Mouse (Mus musculus): ENCODE results near the gene Snx10. TPM values are rescaled to one million over a fixed set of nuclear protein-coding genes. Genes with fewer than 3 reads are reported as not detected.
"Not testable (repeated sequence)": the region's sequence is repeated elsewhere in the genome, so short reads cannot be mapped to it uniquely, and the experiment has no call there.

Snx10 gene
- total RNA-seq (2021): 10 to 100 TPM; 33.4 to 36.4 TPM
- long read RNA-seq, experiment 1, transcript Snx10-207 (7 exons, 2,464 nt): major isoform, 20 of 37 reads
- long read RNA-seq, experiment 1, transcript Snx10-201 (7 exons, 2,480 nt): minor isoform, 9 of 37 reads
- long read RNA-seq, experiment 1, partial matches to known transcripts: 1 of 37 reads
- long read RNA-seq, experiment 1, other reads (novel, unspliced or antisense): 5 of 37 reads
- long read RNA-seq, experiment 2, transcript Snx10-207 (7 exons, 2,464 nt): major isoform, 9 of 14 reads
- long read RNA-seq, experiment 2, partial matches to known transcripts: 0 of 14 reads
- long read RNA-seq, experiment 2, other reads (novel, unspliced or antisense): 2 of 14 reads

DNA sequence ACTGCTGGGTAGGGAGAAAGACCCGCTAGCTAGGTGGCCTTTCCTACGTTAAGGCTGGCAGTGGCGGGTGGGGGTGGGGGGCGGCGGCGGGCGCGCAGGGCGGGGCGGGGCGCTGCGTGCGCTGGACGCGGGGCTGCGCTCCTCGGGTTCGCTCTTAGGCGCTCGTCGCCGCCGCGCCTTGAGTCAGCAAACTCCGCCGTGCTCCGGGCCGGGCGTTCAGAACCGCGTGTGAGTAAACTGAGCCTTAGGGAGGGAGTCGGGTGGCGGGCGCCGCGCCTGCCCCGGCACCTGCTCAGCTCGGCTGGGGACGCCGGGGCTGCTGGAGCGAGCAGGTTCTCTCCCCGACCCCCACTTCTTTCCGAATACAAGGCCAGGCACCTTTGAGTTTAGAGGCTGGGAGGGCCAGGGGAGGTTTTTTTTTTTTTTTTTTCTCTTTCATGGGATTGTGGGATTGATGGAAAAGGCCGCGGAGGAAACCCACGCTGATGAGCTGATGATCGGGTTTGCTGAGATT lies at the start of gene Snx10:
TSS of gene Snx10 (plus strand) at position 95 of the 514 bp plus-strand sequence.
- DNase-seq: peak; percentile 68 to 75

- DNase-seq: no peak
These were observed 44.5 kb upstream of the Snx10 start for GRCm38 (mm10) chr6:51479136-51479731.

- DNase-seq: no peak
These were observed 42.2 kb upstream of the Snx10 start for GRCm38 (mm10) chr6:51481548-51481947.

DNA sequence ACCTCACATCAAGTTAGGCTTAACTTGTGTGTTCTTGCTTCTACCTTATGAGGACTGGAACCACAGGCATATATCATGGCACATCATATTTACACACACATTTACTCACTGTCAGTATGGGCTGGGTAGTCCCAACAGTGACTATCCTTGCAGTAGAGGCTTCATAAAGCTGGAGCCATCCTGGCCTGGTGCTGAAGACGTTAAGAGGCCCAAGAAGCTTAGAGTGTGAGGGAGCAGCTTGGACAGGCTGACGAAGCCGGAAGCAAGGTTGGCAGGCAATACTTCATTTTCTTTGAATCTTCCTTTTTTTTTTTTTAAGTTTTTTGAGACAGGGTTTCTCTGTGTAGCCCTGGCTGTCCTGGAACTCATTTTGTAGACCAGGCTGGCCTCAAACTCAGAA lies 39.8 kb upstream of the Snx10 start:
- DNase-seq: no peak

- DNase-seq: not testable (repeated sequence)
These were observed 39.1 kb upstream of the Snx10 start for GRCm38 (mm10) chr6:51484556-51484955.

DNA sequence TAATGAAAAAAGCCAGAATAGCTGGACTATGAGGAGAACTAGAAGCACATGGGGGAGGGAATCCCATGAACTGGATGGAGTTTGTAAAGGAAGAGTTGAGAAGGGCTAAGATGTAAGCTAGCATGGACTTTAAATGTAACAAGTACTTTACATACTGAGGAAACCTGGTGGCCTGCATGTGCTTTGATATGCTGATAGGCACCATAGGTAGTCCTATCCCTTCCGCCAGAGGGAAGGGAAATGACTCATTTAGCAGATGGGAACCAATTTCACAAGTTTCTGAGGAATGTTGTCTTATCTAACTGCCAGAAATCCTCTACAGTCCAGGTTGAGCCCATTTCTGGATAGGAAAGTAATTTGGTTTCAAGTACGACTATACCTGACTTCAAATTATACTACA lies 38.1 kb upstream of the Snx10 start:
- no peak for DNase-seq

DNA sequence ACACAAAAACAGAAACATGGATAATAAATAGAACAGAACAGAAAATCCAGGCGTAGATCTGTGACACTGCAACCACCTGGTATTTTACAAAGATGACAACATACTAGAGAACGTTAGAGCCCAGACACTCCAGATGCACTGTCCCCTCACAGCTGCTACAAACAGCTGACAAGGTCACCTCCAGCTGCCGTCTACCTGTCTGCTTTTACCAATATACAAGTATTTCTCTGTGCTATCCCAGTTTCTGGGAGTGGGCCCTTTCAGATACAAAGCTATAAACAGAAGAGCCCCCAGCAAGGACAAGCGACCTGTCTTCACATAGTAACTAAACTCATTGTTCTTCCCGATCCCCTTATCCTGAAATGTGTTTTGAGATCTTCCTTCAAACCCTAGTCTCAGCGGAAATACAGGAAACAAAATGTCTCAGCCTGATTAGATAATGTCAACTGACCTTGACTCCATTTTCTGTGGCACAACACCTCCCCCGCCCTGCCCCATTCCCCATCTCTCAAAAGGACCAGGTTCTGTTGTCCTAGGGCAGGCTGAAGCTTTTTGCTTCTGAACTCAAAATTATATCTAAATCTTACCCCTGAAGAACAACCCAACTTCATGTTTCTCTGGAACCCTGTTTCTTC lies 37.5 kb upstream of the Snx10 start:
- DNase-seq: no peak

- DNase-seq: no peak
These were observed 37.0 kb upstream of the Snx10 start for GRCm38 (mm10) chr6:51486731-51487130.

DNA sequence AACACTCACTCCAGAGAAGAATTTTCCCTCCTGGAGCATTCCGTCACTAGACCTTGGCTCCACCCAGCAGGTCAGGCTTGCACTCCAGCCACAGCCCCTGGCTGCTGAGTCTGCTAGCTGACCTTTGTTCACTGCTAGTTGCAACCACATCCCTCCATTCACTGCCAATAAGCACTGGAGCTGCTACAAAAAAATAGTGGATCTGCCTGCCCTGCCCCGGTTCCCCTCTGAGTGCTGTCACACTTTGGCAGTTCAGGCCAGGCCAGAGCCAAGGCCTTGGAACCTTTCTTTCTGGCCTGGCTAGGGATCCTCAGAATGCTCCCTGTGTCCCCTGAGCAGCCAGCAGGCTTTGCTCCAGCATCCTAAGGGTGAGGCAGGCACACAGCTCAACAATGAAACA lies 33.9 kb upstream of the Snx10 start:
- peak; percentile 50 to 51 for DNase-seq

DNA sequence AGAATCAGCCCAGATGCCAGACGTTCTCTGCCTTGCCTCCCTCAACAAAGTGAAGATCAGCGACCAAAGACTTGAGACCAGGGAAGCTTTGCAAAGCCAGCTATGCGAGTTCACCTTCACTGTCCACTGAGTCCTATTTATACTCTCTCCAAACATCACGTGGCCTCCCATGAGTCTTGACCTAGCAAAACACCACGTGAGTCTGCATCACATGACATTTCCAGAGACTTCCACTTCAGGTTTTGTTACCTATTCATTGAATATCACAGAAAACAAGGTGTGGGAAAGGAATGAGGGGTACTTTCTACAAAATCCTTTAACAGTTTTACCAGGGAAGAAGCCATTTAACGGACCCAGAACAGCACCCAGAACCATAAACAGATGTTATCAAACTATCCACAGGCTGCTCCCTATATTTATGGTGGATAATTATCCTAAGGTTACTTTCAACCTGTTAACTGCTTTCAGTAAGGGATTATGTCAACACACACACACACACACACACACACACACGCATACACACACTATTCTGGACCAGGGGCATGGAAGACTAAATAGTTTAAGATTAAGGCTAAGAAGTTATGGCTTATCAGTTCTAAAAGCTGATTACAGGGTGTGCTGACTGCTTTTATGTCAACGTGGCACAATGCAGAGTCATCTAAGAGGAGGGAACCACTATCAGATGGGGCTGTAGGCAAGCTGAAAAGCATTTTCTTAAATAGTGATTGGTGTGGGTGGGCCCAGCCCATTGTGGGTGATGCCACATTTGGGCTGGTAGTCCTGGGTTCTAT lies 26.2 kb upstream of the Snx10 start:
- no peak for DNase-seq

DNA sequence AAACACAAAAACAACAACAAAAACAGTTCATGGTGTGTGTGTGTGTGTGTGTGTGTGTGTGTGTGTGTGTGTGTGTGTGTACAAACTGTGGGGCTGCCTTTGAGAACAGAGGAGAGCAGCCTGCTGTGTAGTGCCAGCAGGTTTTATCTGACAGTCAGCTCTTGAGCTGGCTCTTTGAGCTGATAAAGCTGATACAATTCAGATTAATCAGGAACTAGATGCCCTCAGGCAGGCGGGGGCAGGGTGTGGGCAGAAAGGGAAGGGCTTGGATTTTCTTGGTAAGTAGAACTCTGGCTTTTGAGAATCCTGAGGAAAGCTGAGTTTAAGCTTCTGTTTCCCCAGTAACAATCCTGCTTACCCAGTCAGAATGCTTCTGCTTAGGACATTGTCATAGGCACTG lies 18.0 kb upstream of the Snx10 start:
- no peak for DNase-seq

- no peak for DNase-seq
These were observed 16.1 kb upstream of the Snx10 start for GRCm38 (mm10) chr6:51507556-51507955.

DNA sequence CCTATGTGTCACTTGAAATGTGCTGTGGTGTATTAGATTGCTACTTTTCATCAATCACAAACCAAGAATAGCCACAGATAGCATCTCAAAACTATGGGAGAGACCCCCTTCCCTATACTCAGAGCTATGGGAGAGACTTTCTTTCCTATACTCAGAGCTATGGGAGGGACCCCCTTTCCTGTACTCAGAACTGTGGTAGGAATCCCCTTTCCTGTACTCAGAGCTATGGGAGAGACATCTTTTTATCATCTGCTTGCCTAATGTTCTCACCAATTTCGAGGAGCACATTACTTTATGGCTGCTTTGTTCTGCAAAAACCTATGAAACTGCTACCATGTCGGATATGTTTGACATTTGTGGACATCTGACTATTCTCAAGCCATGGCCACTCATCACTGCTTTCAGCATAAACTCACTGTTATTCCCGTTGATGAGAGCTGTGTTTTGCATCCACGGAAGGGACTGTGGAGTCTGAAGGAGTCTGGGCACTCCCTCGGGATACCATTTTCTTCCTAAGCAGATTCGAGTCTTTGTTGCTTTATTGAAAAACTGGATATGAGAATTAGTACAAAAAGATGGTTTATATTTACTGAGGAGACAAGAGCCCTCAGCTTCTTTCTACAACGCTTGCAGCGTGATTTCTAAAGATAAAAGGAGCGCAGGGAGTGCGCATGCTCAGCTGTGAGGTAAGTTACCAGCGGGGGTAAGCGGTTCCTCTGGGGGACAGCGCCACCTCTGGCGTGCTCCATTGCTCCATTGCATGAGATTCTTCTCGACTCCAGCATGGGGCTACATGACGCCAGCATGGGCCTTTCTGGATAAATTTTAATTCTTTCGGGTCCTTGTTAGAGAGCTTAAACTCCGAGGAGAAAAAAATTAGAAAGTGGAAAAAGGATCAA lies 14.7 kb upstream of the Snx10 start:
- peak; percentile 80 to 89 for DNase-seq

DNA sequence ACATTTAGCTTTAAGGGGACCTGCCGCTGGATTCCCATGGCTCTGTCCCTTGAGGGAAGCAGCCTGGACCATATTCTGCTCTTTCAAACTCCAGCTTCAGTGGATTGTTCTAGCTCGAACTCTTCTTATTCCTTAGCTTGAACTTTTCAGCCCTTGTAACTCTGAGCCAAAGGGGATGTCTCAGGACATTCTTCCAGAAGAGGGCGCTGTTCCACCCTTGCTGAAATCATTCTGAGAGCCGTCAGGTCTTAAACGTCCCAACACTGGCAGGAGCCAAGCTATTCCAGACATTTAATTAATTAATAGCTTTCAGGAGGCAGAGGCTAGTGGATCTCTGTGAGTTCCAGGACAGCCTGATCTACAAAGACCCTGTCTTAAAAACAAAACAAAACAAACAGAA lies 13.6 kb upstream of the Snx10 start:
- peak; percentile 53 to 70 for DNase-seq

DNA sequence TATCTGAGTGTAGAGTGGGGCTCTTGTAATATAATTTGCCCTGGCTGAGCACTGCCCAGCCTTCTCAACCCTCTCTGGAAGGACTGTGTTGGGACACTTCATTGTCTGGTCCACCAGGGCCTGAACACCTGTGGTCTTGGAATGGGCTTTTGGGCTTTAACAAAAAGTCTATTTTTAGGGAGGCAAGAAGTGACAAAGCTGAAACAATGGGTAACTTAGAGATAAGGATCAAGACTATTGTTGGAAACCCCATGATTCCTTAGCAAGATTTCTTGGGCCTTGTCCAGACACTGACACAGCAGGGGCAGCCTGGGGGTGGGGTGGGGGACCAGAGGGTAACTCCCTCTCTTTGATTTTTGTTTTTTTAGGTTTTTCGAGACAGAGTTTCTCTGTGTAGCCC lies 12.8 kb upstream of the Snx10 start:
- no peak for DNase-seq

GRCm38 (mm10) chr6:51513745-51514144 lies 10.0 kb upstream of the Snx10 start:
- no peak for DNase-seq

DNA sequence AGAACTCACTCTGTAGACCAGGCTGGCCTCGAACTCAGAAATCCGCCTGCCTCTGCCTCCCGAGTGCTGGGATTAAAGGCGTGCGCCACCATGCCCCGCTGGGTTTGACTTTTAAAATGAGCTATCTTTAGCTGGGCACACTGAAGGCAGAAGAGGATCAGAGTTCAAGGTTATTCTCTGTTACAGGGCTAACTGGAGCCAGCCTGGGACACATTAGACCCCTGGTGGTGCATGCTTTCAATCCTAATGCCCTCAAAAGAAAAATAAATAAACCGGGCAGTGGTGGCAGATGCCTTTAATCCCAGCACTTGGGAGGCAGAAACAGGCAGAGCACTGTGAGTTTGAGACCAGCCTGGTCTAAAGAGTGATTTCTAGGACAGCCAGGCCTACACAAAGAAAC lies 8.8 kb upstream of the Snx10 start:
- no peak for DNase-seq

DNA sequence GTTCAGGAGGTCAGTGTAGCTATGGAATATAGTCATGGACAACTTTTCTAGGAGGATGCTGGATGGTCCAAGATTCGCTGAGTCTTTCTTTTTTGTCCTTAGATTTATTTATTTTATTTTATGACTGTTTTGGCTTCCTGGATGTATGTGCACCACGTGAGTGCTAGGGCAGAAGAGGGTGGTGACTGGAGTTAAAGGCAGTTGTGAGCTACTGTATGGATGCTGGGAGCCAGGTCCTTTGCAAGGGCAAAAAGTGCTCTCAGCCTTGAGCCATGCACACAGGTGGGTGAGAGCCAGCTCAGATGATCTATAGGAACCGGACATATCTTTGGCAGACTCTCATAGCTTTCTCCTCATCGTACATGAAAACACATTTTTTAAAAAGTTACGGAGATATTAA lies 391 bp upstream of the Snx10 start:
- DNase-seq: no peak

DNA sequence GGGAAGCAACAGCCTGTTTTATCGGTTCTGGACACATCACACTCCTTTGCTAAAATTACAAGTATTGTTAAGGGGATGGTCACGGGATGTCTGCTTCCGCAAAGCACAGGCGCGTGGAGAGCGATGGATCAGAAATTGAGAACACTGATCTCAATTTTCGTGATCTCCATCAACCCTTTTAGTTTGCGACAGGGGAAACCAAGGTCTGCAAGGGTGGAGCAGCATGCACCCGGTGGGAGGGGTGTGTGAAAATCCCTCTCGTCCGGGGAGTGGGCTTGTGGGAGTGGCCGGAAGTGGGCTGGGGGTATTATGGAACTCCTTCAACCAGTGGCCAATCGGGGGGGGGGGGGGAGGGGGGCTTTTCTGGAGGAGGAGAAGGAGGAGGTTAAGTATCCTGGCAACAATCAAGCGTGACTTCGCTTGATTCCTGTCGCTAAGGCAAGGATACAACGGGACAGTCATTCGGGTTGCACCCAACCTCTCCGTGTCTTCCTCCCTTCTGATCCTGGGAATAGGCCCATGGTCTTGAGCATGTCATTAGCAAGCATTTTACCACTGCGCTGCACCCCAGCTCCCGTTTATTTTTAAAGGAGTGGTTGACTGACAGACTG lies 725 bp downstream of the Snx10 start:
- DNase-seq: peak in 1 of 2 experiments; percentile 19

GRCm38 (mm10) chr6:51525001-51525400 lies 1.3 kb downstream of the Snx10 start:
- no peak for DNase-seq

DNA sequence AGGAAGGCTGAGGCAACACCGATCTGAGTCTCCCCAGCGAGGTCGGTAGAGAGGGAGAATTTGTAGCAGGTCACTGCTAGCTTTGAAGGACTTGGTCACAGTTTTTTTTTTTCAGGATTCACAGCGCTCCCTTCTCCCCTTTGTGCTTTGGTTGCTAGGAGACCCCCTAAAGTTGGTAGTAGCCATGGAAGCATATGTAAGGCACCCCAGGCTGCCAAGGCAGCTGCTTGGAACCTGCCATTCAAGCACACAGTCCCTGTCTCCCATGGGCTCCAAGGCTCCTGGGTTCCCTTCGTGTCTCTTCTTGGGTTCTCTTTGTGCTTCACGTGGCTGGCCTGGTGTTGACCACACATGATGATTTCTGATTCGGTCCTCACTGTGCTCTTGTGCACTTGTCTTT lies 5.8 kb downstream of the Snx10 start:
- DNase-seq: no peak
